Mouse (Mus musculus) erythroblast, embryonic 14.5 days (primary cell): ENCODE measurements around the gene Rgs7.

Source experiments
- GATA1 ChIP-seq: IDR thresholded peaks from 2 replicates; pipeline ENCODE4 v1.6.1; 2012; ENCODE audit warnings: low read length, inconsistent platforms, mixed read lengths
- TAL1 ChIP-seq: IDR thresholded peaks from 3 replicates; pipeline ENCODE4 v1.6.1; 2012; ENCODE audit warnings: low read length, inconsistent platforms, mixed read lengths

- TF ChIP-seq GATA1 (no peak), TAL1 (no peak)
Measured at GRCm38 (mm10) chr1:175203544-175203943, 288.8 kb downstream of the Rgs7 start.
